Mouse (Mus musculus) bone marrow macrophage, adult 2 months (primary cell): ENCODE measurements at regions not wholly inside any gene's neighbourhood (a gene's known extent, or its start where the extent isn't known, plus 50 kb on each side); places are given as distances from the start of the nearest gene placed in this dataset.

Experiments used
- CTCF ChIP-seq: IDR thresholded peaks from 2 replicates; pipeline ENCODE4 v1.5.1; 2012; ENCODE audit warnings: low read depth, mild to moderate bottlenecking, low read length, moderate library complexity
- POLR2A ChIP-seq: IDR thresholded peaks from 2 replicates; pipeline ENCODE4 v1.6.1; 2012; ENCODE audit warnings: mild to moderate bottlenecking, low read depth, low read length, borderline replicate concordance

DNA sequence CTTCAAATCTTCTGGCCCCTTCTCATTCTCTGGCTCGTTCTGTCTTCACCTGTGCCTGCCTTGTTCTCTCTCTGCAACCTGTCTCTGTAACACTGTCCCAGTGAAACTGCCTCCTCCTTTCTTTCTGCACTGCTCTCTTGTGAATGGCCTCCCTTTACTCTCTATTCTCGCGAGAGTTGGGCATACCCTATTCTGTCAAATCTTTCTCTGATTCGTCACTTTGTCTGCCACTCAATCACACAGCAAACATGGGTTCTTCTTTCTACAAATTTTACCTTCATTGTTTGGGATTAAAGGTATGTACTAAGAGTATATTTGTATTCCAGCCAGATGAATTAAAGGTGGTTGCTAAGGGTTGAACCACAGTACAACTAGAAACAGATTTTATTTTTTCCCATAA lies 54.6 kb upstream of the Slc6a6 start:
- TF ChIP-seq POLR2A (no peak), CTCF (no peak)
